Mouse (Mus musculus): ENCODE measurements around the gene Gc. TPM values are rescaled to one million over a fixed set of nuclear protein-coding genes. Genes with fewer than 3 reads are reported as not detected.
A peak's percentile ranks its signal among the peaks of the same experiment; 100 is the strongest.

Gene Gc
- polyA plus RNA-seq, 1 experiment from 2014 or later = 970 TPM

DNA sequence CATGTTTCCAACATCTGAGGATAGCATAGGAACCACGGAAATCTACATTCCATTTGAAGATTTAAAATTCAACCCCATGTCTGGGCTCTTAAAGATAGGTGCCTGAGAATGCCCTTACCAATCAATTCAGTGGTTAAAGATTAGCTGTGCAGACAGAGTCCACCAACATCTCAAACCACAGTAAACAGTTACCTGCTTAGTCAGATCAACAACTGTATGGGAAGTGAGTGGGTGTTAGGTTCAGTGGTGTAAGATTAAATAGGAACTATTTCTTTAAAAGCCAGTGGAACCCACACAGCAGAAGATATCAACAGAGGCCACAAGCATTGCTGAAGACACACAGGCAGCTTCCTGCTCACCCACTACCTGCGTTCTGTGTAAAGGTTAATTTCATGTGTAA is 1.3 kb upstream of the Gc start:
- H3K4me1 ChIP-seq (ENCODE audit: control insufficient read depth, low read depth, low read length) = no peaks in the 10 kb centered on the region
- no peak overlapping the region for H3K4me3 ChIP-seq (ENCODE audit: low read depth, low read length)
- no peaks in the 10 kb centered on the region for H3K36me3 ChIP-seq (ENCODE audit: control insufficient read depth, insufficient read depth)
- no peaks in the 10 kb centered on the region for H3K27me3 ChIP-seq (ENCODE audit: control insufficient read depth, insufficient read depth, low read depth, low read length)
- no peaks in the 10 kb centered on the region for H3K9me3 ChIP-seq (replicated peaks; ENCODE audit: control insufficient read depth, low read length)
- peak overlapping the region; percentile 17; the same call in 1 of the 2 replicates for H3K4me2 ChIP-seq (ENCODE audit: low read depth, low read length)
- no peak overlapping the region for H3K9ac ChIP-seq (ENCODE audit: low read depth, low read length)
- ATAC-seq (ENCODE audit: low read depth) = peak; percentile 78
- 34% methylated on average over 2 of the region's 2 CpGs for WGBS (ENCODE audit: insufficient replicate concordance)
- H3K27ac ChIP-seq (ENCODE audit: low read length) = peak overlapping the region; percentile 47; the same call in 1 of the 2 replicates

DNA sequence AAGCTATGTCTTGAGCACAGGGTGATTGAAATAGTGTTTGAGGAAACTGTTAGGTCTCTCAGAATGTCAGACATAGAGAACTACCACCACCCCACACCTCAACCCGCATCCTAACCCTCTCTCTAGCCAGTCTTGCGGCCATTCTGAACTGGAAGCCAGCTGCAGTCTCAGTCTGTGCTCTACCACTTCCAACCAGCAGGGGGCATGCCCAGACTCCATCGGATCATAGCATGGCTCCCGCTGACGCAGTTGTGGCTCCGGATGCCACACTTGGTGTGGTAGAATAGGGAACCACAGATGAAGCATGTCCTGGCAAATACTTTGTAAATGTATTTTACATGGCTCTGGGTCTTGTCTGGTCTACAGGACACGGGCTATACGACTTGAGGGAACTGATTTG is 2.2 kb downstream of the Gc start:
- 38% methylated on average over 8 of the region's 8 CpGs for WGBS (ENCODE audit: insufficient replicate concordance)
- no peaks in the 10 kb centered on the region for H3K36me3 ChIP-seq (ENCODE audit: control insufficient read depth, insufficient read depth)
- ATAC-seq (ENCODE audit: low read depth) = 0 out of 2 replicates have a peak, but pooled peaks have one; percentile 19
- H3K27me3 ChIP-seq (ENCODE audit: control insufficient read depth, insufficient read depth, low read depth, low read length) = no peaks in the 10 kb centered on the region
- H3K9me3 ChIP-seq (replicated peaks; ENCODE audit: control insufficient read depth, low read length) = no peaks in the 10 kb centered on the region
- no peak overlapping the region for H3K27ac ChIP-seq (ENCODE audit: low read length)
- H3K4me2 ChIP-seq (ENCODE audit: low read depth, low read length) = peak overlapping the region; percentile 31
- H3K4me3 ChIP-seq (ENCODE audit: low read depth, low read length) = peak overlapping the region; percentile 42
- no peak overlapping the region for H3K9ac ChIP-seq (ENCODE audit: low read depth, low read length)
- no peaks in the 10 kb centered on the region; the same call in 1 of the 2 replicates for H3K4me1 ChIP-seq (ENCODE audit: control insufficient read depth, low read depth, low read length)

DNA sequence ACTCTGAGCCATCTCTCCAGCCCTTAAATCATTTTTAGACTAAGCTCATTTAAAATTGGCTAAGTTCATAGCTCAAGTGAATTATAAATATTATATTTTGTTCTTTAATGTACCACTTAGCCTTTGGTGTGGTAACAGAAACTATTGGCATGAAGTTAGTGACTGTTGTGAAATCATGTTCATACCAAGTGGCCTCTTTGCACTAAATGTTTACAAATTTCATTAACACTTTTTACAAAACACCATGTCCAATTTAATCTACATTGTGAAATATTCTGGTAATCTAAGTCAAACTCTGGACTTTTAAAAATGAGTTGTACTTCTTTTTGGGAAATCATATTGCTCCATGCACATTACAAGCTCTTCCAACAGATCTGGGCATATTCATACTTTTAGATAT is 6.9 kb downstream of the Gc start:
- no peaks in the 10 kb centered on the region for H3K36me3 ChIP-seq (ENCODE audit: control insufficient read depth, insufficient read depth)
- H3K9ac ChIP-seq (ENCODE audit: low read depth, low read length) = no peak overlapping the region
- no peaks in the 10 kb centered on the region for H3K27me3 ChIP-seq (ENCODE audit: control insufficient read depth, insufficient read depth, low read depth, low read length)
- H3K9me3 ChIP-seq (replicated peaks; ENCODE audit: control insufficient read depth, low read length) = no peaks in the 10 kb centered on the region
- H3K27ac ChIP-seq (ENCODE audit: low read length) = no peak overlapping the region
- no peak for ATAC-seq (ENCODE audit: low read depth)
- no peak overlapping the region for H3K4me3 ChIP-seq (ENCODE audit: low read depth, low read length)
- H3K4me1 ChIP-seq (ENCODE audit: control insufficient read depth, low read depth, low read length) = no peaks in the 10 kb centered on the region; the same call in 1 of the 2 replicates
- no peak overlapping the region for H3K4me2 ChIP-seq (ENCODE audit: low read depth, low read length)

DNA sequence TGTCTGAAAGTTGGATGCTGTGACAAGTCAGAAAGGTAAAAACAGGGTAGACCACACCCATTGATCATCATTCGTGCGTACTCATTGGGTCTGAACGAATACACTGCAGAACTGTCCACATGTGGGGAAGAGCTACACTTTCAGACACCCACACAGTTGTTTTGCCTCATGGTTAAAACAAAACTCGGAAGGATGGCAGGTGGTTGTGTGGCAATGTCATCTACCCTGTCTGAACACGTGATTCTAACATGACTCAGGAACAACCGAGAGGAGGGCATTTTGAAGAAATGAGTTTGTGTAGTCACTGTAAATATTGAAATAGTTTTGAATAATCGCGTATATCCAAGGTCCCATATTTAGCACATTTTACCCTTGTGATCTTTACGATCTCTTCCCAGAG is 8.4 kb downstream of the Gc start:
- Histone ChIP-seq H3K27ac (ENCODE audit: low read length) (no peak overlapping the region), H3K9me3 (replicated peaks; ENCODE audit: control insufficient read depth, low read length) (no peaks in the 10 kb centered on the region), H3K4me2 (ENCODE audit: low read depth, low read length) (no peak overlapping the region), H3K27me3 (ENCODE audit: control insufficient read depth, insufficient read depth, low read depth, low read length) (no peaks in the 10 kb centered on the region), H3K36me3 (ENCODE audit: control insufficient read depth, insufficient read depth) (no peaks in the 10 kb centered on the region), H3K4me3 (ENCODE audit: low read depth, low read length) (no peak overlapping the region), H3K9ac (ENCODE audit: low read depth, low read length) (no peak overlapping the region), H3K4me1 (ENCODE audit: control insufficient read depth, low read depth, low read length) (no peaks in the 10 kb centered on the region; the same call in 1 of the 2 replicates)
- ATAC-seq (ENCODE audit: low read depth) = no peak
- WGBS (ENCODE audit: insufficient replicate concordance) = 69% methylated on average over 9 of the region's 9 CpGs

DNA sequence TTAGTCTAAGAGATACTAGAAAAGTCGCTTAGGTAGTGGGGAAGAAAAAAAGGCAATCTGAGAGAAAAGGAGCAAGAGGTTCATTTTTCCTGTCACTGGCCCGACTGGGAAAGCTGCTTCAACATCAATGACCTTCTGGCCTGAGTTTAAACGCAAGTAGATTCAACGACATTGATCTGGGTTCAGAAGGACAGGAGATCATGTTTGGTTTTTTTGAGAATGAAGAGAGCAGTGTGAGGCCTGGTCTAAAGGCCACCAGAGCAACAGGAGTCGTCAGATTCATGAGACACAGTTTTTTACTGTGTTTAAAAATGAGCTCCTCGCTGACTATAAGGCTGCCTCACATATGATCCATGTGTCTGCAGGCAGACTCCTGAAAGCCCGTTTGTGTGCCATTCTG is 9.7 kb downstream of the Gc start:
- no peak overlapping the region for H3K4me2 ChIP-seq (ENCODE audit: low read depth, low read length)
- no peak overlapping the region for H3K27ac ChIP-seq (ENCODE audit: low read length)
- WGBS (ENCODE audit: insufficient replicate concordance) = 35% methylated on average over 7 of the region's 7 CpGs
- no peaks in the 10 kb centered on the region for H3K27me3 ChIP-seq (ENCODE audit: control insufficient read depth, insufficient read depth, low read depth, low read length)
- H3K4me3 ChIP-seq (ENCODE audit: low read depth, low read length) = no peak overlapping the region
- no peaks in the 10 kb centered on the region; the same call in 1 of the 2 replicates for H3K4me1 ChIP-seq (ENCODE audit: control insufficient read depth, low read depth, low read length)
- no peaks in the 10 kb centered on the region for H3K9me3 ChIP-seq (replicated peaks; ENCODE audit: control insufficient read depth, low read length)
- peak; percentile 60 for ATAC-seq (ENCODE audit: low read depth)
- no peaks in the 10 kb centered on the region for H3K36me3 ChIP-seq (ENCODE audit: control insufficient read depth, insufficient read depth)
- no peak overlapping the region for H3K9ac ChIP-seq (ENCODE audit: low read depth, low read length)

DNA sequence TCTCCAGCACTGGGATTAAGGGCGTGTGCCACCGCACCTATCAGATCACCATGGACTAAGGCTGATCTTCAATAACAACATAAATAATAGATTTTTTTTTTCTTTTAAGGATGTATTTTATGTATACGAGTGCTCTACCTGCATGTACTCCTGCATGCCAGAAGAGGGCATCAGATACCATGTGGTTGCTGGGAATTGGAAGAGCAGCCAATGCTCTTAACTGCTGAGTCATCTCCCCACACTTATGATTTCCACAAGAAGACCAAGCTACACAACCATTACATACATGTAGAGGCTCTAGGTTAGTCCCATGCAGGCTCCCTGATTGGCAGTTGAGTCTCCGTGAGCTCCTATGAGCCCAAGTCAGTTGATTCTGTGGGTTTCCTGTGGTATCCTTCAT is 13.3 kb downstream of the Gc start:
- no peak overlapping the region for H3K4me2 ChIP-seq (ENCODE audit: low read depth, low read length)
- no peak overlapping the region for H3K4me3 ChIP-seq (ENCODE audit: low read depth, low read length)
- no peaks in the 10 kb centered on the region for H3K4me1 ChIP-seq (ENCODE audit: control insufficient read depth, low read depth, low read length)
- ATAC-seq (ENCODE audit: low read depth) = no peak
- H3K9me3 ChIP-seq (replicated peaks; ENCODE audit: control insufficient read depth, low read length) = no peaks in the 10 kb centered on the region
- WGBS (ENCODE audit: insufficient replicate concordance) = 69% methylated on average over 4 of the region's 4 CpGs
- H3K36me3 ChIP-seq (ENCODE audit: control insufficient read depth, insufficient read depth) = no peaks in the 10 kb centered on the region
- no peak overlapping the region for H3K9ac ChIP-seq (ENCODE audit: low read depth, low read length)
- H3K27ac ChIP-seq (ENCODE audit: low read length) = no peak overlapping the region
- H3K27me3 ChIP-seq (ENCODE audit: control insufficient read depth, insufficient read depth, low read depth, low read length) = no peaks in the 10 kb centered on the region

DNA sequence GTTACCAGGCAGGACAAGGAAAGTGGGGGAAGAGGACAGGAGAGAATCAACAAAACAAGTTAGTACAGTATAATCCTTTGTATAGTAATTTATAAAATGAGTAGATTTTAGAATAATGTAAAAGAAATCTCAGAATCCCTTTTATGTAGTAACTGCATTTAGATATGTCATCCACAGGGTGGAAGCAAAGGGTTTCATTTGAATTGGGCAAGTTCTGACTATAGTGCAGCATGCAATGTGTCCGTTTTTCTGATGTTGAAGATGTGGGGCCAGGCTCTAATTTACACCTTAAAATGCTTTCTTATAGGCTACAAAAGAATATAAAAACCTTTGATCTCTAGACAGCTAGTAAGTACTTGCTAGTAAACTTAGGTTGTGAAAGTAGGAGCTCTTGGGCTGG is 46.2 kb downstream of the Gc start:
- Histone ChIP-seq H3K27ac (ENCODE audit: low read length) (no peak overlapping the region), H3K4me1 (ENCODE audit: control insufficient read depth, low read depth, low read length) (no peaks in the 10 kb centered on the region), H3K9me3 (replicated peaks; ENCODE audit: control insufficient read depth, low read length) (no peaks in the 10 kb centered on the region), H3K4me3 (ENCODE audit: low read depth, low read length) (no peak overlapping the region), H3K9ac (ENCODE audit: low read depth, low read length) (no peak overlapping the region), H3K36me3 (ENCODE audit: control insufficient read depth, insufficient read depth) (no peaks in the 10 kb centered on the region), H3K27me3 (ENCODE audit: control insufficient read depth, insufficient read depth, low read depth, low read length) (no peaks in the 10 kb centered on the region), H3K4me2 (ENCODE audit: low read depth, low read length) (no peak overlapping the region)
- 41% methylated on average over 1 of the region's 1 CpGs for WGBS (ENCODE audit: insufficient replicate concordance)
- ATAC-seq (ENCODE audit: low read depth) = no peak

DNA sequence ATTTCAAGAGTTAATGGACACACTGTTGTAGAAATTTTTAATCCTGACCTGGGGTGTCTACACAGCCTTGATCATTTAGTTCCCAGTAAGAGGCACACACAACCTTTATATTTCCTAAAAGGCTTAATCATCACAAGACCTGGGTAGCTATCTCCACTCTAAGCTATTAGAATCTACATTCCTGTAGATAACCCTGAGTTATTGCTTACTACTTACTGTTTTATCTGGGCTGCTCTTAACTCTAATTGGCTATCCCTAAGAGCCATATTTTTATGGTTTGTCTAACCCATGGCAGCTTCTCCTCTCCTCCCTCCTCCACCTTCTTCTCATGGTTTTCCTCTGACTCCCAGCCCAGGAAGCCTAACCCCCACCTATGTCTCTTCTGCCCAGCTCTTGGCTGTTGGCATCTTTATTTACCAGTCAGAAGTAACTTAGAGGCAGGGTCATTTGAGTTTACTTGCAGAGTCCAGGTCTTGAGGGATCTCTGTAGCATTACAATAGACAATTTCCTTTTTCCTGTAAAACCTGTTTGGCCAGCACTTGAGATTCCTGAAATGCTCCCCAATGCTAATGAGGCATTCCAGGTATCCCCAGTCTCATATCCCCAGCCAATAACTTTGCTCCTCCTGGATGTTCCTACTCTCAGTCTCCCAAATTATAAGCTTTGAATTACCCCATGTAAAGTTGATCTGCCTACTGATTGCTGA is 50.2 kb downstream of the Gc start:
- Histone ChIP-seq H3K4me3 (ENCODE audit: low read depth, low read length) (no peak overlapping the region), H3K27ac (ENCODE audit: low read length) (no peak overlapping the region), H3K9ac (ENCODE audit: low read depth, low read length) (no peak overlapping the region), H3K9me3 (replicated peaks; ENCODE audit: control insufficient read depth, low read length) (no peaks in the 10 kb centered on the region), H3K27me3 (ENCODE audit: control insufficient read depth, insufficient read depth, low read depth, low read length) (no peaks in the 10 kb centered on the region), H3K4me1 (ENCODE audit: control insufficient read depth, low read depth, low read length) (no peaks in the 10 kb centered on the region), H3K36me3 (ENCODE audit: control insufficient read depth, insufficient read depth) (no peaks in the 10 kb centered on the region), H3K4me2 (ENCODE audit: low read depth, low read length) (no peak overlapping the region)
- ATAC-seq (ENCODE audit: low read depth) = no peak

DNA sequence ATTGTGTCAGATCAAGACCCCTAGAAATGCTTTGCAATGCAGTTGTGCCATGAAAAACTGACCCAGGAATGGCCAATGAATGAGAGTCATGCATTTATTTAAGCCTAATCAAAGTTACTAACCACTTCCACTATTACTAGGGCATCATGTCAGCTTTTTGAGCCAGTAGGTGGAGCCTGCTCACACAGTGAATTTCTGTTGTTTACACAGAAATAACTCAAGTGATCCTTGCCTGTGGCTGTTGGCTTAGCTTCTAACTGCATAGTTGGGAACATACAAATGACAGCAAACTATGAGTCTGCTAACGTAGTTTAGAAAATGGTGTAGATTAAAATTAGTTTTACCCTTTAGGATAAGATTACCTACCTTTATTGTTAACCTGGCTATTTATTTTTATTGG is 52.6 kb downstream of the Gc start:
- no peaks in the 10 kb centered on the region for H3K27me3 ChIP-seq (ENCODE audit: control insufficient read depth, insufficient read depth, low read depth, low read length)
- H3K36me3 ChIP-seq (ENCODE audit: control insufficient read depth, insufficient read depth) = no peaks in the 10 kb centered on the region
- no peak for ATAC-seq (ENCODE audit: low read depth)
- H3K27ac ChIP-seq (ENCODE audit: low read length) = no peak overlapping the region
- no peak overlapping the region for H3K4me3 ChIP-seq (ENCODE audit: low read depth, low read length)
- no peaks in the 10 kb centered on the region for H3K9me3 ChIP-seq (replicated peaks; ENCODE audit: control insufficient read depth, low read length)
- no peaks in the 10 kb centered on the region for H3K4me1 ChIP-seq (ENCODE audit: control insufficient read depth, low read depth, low read length)
- WGBS (ENCODE audit: insufficient replicate concordance) = 52% methylated on average over 1 of the region's 1 CpGs
- no peak overlapping the region for H3K9ac ChIP-seq (ENCODE audit: low read depth, low read length)
- no peak overlapping the region for H3K4me2 ChIP-seq (ENCODE audit: low read depth, low read length)
